Mouse (Mus musculus) small intestine, adult 2 months (tissue): Measurements from ENCODE around the gene Htra2.

ENCODE experiments used
- CTCF ChIP-seq: fragments of 200-500 bp; IDR thresholded peaks from 2 replicates; pipeline ENCODE4 v1.5.1; 2012; ENCODE audit warnings: low read depth, mild to moderate bottlenecking, control low read depth, inconsistent platforms, low read length, moderate library complexity, mixed read lengths; ENCODE audit not compliant: insufficient replicate concordance, insufficient read length; ENCODE audit errors: extremely low read depth
- POLR2A ChIP-seq: fragments of 200-500 bp; IDR thresholded peaks from 2 replicates; pipeline ENCODE4 v1.6.1; 2012; ENCODE audit warnings: low read depth, mild to moderate bottlenecking, control low read depth, inconsistent platforms, low read length, moderate library complexity

GRCm38 (mm10) chr6:83077630-83078323 lies 22.7 kb upstream of the Htra2 start, which contains the start of gene Pcgf1:
- TF ChIP-seq POLR2A (0 out of 2 replicates have a peak, but pooled peaks have one; percentile 19), CTCF (no peak)
